Mouse (Mus musculus) mouse embryonic stem cell (cell line): ENCODE data around the gene Ctf2.

ENCODE experiments used
- in situ Hi-C, 2 experiments: fragments of 300-500 bp; cut with MboI; formaldehyde crosslinking; loops; 1 replicate in 1 of 2; 3 replicates in 1 of 2; pipeline ENCODE4 v1.14.3; 2019 to 2020; ENCODE audit warnings: low sequenced_read_pairs in 2 of 2, low pct_unique_long_range_greater_than_20kb in 1 of 2, mixed read lengths in 1 of 2; ENCODE audit not compliant: unreplicated experiment in 1 of 2

The Ctf2 gene

GRCm38 (mm10) chr7:127727898-127728297 lies 4.1 kb downstream of the Ctf2 start:
- in situ Hi-C loops = no loop called here

GRCm38 (mm10) chr7:127725924-127726323 lies 6.0 kb downstream of the Ctf2 start:
- in situ Hi-C loops = no loop called here

GRCm38 (mm10) chr7:127725490-127725889 lies 6.5 kb downstream of the Ctf2 start:
- in situ Hi-C loops = no loop called here

GRCm38 (mm10) chr7:127719258-127719657 lies 12.7 kb downstream of the Ctf2 start:
- in situ Hi-C loops = no loop called here

GRCm38 (mm10) chr7:127718339-127718738 lies 13.6 kb downstream of the Ctf2 start:
- in situ Hi-C loops = no loop called here

GRCm38 (mm10) chr7:127716992-127717391 lies 15.0 kb downstream of the Ctf2 start:
- in situ Hi-C loops = no loop called here

GRCm38 (mm10) chr7:127714816-127715215 lies 17.1 kb downstream of the Ctf2 start:
- in situ Hi-C loops = no loop called here

- in situ Hi-C loops = no loop called here
Measured at GRCm38 (mm10) chr7:127712461-127713385, 19.2 kb downstream of the Ctf2 start, which contains the start of gene Ctf1. Gene Ctf1 (plus strand): TSS chr7:127712736.

GRCm38 (mm10) chr7:127711456-127711855 lies 20.5 kb downstream of the Ctf2 start:
- in situ Hi-C loops = no loop called here

- in situ Hi-C loops = no loop called here
Measured at GRCm38 (mm10) chr7:127711031-127711430, 20.9 kb downstream of the Ctf2 start.

GRCm38 (mm10) chr7:127709261-127709979 lies 22.5 kb downstream of the Ctf2 start:
- in situ Hi-C loops = no loop called here

- in situ Hi-C loops = no loop called here
Measured at GRCm38 (mm10) chr7:127708207-127709078, 23.5 kb downstream of the Ctf2 start, which contains the start of gene Bcl7c. Gene Bcl7c (minus strand): TSS chr7:127708933.

- in situ Hi-C loops = no loop called here
Measured at GRCm38 (mm10) chr7:127707957-127708206, 24.1 kb downstream of the Ctf2 start.

GRCm38 (mm10) chr7:127707045-127707956 lies 24.7 kb downstream of the Ctf2 start:
- in situ Hi-C loops = no loop called here

- in situ Hi-C loops = no loop called here
Measured at GRCm38 (mm10) chr7:127705706-127706105, 26.3 kb downstream of the Ctf2 start.

GRCm38 (mm10) chr7:127704598-127704997 lies 27.4 kb downstream of the Ctf2 start:
- in situ Hi-C loops = no loop called here

- in situ Hi-C loops = no loop called here
Measured at GRCm38 (mm10) chr7:127703561-127704178, 28.3 kb downstream of the Ctf2 start.
